Comparison of ENCODE assay signal across 29 mouse cellular contexts in the genomic region with DNA sequence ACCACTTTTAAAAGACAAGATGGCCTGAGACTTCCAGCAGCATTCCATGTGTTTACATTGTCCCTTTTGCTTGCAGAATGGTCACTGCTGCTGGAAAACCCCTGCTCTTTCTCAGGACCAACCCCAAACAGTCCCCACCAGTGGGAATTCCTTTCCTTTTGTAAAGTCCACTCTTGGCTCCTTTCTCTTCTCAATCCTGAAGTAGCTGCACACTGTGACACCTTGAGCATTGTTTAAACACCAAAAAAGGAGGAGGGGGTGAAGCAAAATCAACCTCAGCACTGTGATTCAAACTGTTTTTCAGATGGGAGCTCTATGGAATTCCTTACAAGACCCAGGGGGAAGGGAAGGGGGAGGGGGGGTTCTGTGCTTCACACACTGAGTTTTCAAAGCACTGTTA.
DNase-seq lines count a peak whose midpoint lies in the region; ATAC-seq and TF ChIP-seq lines count a peak whose summit lies in the region.
"Had no signal": no experiment of that assay in that cellular context is flagged by ENCODE, and none has a peak within 500 bp of the region (broad histone marks: within the 10 kb centered on the region; RNA-seq: fewer than 3 reads in every experiment).

No protein-coding gene starts in this region.

- H3K4me3 ChIP-seq in heart, embryonic 11.5 days (ENCODE audit: low read depth, low read length) = no peak overlapping the region
- no peak overlapping the region for H3K4me3 ChIP-seq in heart, postnatal 0 days (ENCODE audit: low read depth, low read length)
- no peak overlapping the region for H3K4me3 ChIP-seq in neural tube, embryonic 12.5 days
- H3K4me3 ChIP-seq: embryonic facial prominence, embryonic 12.5 days; embryonic facial prominence, embryonic 15.5 days; hindbrain, embryonic 10.5 days had no signal

- H3K27me3 ChIP-seq in heart, embryonic 11.5 days (ENCODE audit: control insufficient read depth, insufficient read depth, low read length) = no peaks in the 10 kb centered on the region
- H3K27me3 ChIP-seq in heart, postnatal 0 days (ENCODE audit: control insufficient read depth, insufficient read depth, low read length) = no peaks in the 10 kb centered on the region
- H3K27me3 ChIP-seq in neural tube, embryonic 12.5 days (replicated peaks) = no peaks in the 10 kb centered on the region
- H3K27me3 ChIP-seq: CH12.LX; embryonic facial prominence, embryonic 12.5 days; embryonic facial prominence, embryonic 15.5 days; Patski had no signal

- H3K27ac ChIP-seq in heart, embryonic 11.5 days (ENCODE audit: low read depth, low read length) = no peak overlapping the region
- peak overlapping the region; percentile 4; the same call in 1 of the 2 replicates for H3K27ac ChIP-seq in heart, postnatal 0 days (ENCODE audit: low read depth)
- no peak overlapping the region for H3K27ac ChIP-seq in neural tube, embryonic 12.5 days
- H3K27ac ChIP-seq: embryonic facial prominence, embryonic 12.5 days; embryonic facial prominence, embryonic 15.5 days; hindbrain, embryonic 10.5 days; hindbrain, embryonic 14.5 days; hindbrain, postnatal 0 days had no signal

- H3K4me1 ChIP-seq in heart, embryonic 11.5 days (ENCODE audit: control insufficient read depth, insufficient read depth, low read length) = peaks cover 3% of the 10 kb centered on the region
- H3K4me1 ChIP-seq in heart, postnatal 0 days (ENCODE audit: control insufficient read depth, insufficient read depth) = no peaks in the 10 kb centered on the region
- H3K4me1 ChIP-seq in neural tube, embryonic 12.5 days = no peaks in the 10 kb centered on the region
- H3K4me1 ChIP-seq: embryonic facial prominence, embryonic 15.5 days had no signal

- DNase-seq in heart, adult 11 months = peak; percentile 87
- no peak for DNase-seq in heart, postnatal 0 days (ENCODE audit: low spot score)
- no peak for DNase-seq in heart, postnatal 36 days
- DNase-seq in neural tube, embryonic 10.5 days (ENCODE audit: extremely low spot score, low spot score) = no peak
- no peak for DNase-seq in kidney, adult 9 months
- DNase-seq: adrenal gland, postnatal 10 days; adrenal gland, postnatal 36 days; B cell, adult 2 months; cerebellum, adult 11 months; cerebellum, adult 2 months; cerebellum, adult 9-11 months; cerebellum, postnatal 25 days; forebrain, postnatal 0 days; gastrocnemius, postnatal 10 days; gastrocnemius, postnatal 36 days; heart, postnatal 14 days had no signal

- no peaks in the 10 kb centered on the region for H3K36me3 ChIP-seq in heart, embryonic 11.5 days (ENCODE audit: control insufficient read depth, insufficient read depth, low read length)
- no peaks in the 10 kb centered on the region for H3K36me3 ChIP-seq in heart, postnatal 0 days (replicated peaks; ENCODE audit: control insufficient read depth, insufficient read depth, low read length)
- H3K36me3 ChIP-seq in neural tube, embryonic 12.5 days = no peaks in the 10 kb centered on the region
- H3K36me3 ChIP-seq: embryonic facial prominence, embryonic 12.5 days; embryonic facial prominence, embryonic 15.5 days; G1E; hindbrain, embryonic 10.5 days had no signal

- no peak for TF ChIP-seq EP300 in heart, postnatal 0 days (IDR thresholded peaks at IDR 0.05; ENCODE audit: low read depth)

- TF ChIP-seq CTCF in heart, postnatal 0 days (IDR thresholded peaks at IDR 0.05; ENCODE audit: low read depth) = no peak

- no peak for ATAC-seq in heart, embryonic 11.5 days (replicated peaks; ENCODE audit: insufficient number of reproducible peaks, low FRiP score, low TSS enrichment)
- ATAC-seq in heart, postnatal 0 days (ENCODE audit: insufficient read depth, low read depth) = no peak
- 0 out of 2 replicates have a peak, but pooled peaks have one; percentile 19 for ATAC-seq in neural tube, embryonic 12.5 days (ENCODE audit: low FRiP score, low read depth)
- ATAC-seq: forebrain, embryonic 14.5 days; forebrain, postnatal 0 days; hindbrain, postnatal 0 days; inflammation-experienced regulatory T-cells, adult 6 months; intestine, embryonic 16.5 days; Patski had no signal

- intact Hi-C loops in heart, postnatal 36 days (cut with DNase I) = no loop called here

- H3K9me3 ChIP-seq in heart, embryonic 11.5 days (replicated peaks; ENCODE audit: control insufficient read depth, low read length) = no peaks in the 10 kb centered on the region
- H3K9me3 ChIP-seq in heart, postnatal 0 days (replicated peaks; ENCODE audit: control insufficient read depth, low read length) = no peaks in the 10 kb centered on the region
- no peaks in the 10 kb centered on the region for H3K9me3 ChIP-seq in neural tube, embryonic 12.5 days
- H3K9me3 ChIP-seq: embryonic facial prominence, embryonic 12.5 days; embryonic facial prominence, embryonic 15.5 days; G1E; hindbrain, embryonic 10.5 days had no signal

- no peak overlapping the region for H3K9ac ChIP-seq in heart, embryonic 11.5 days (ENCODE audit: low read depth, low read length)
- H3K9ac ChIP-seq in heart, postnatal 0 days (replicated peaks; ENCODE audit: low read depth, low read length) = no peak overlapping the region
- H3K9ac ChIP-seq in neural tube, embryonic 12.5 days = no peak overlapping the region
- H3K9ac ChIP-seq: embryonic facial prominence, embryonic 12.5 days; embryonic facial prominence, embryonic 15.5 days; forebrain, postnatal 0 days; hindbrain, embryonic 14.5 days had no signal

- no peak overlapping the region for H3K4me2 ChIP-seq in heart, embryonic 11.5 days
- H3K4me2 ChIP-seq in heart, postnatal 0 days (ENCODE audit: low read depth, low read length) = no peak overlapping the region
- no peak overlapping the region for H3K4me2 ChIP-seq in neural tube, embryonic 12.5 days (replicated peaks)
- H3K4me2 ChIP-seq: embryonic facial prominence, embryonic 12.5 days; embryonic facial prominence, embryonic 15.5 days; hindbrain, embryonic 14.5 days had no signal
